Mouse (Mus musculus) retina, postnatal 7 days (tissue): ENCODE results near the gene Hivep1.

ENCODE experiments used
- DNase-seq: peaks from one replicate; pipeline ENCODE4 v3.0.0-alpha.2; 2012; ENCODE audit warnings: low read depth, low spot score

Hivep1 gene

GRCm38 (mm10) chr13:42222401-42222800 is 170.6 kb downstream of the Hivep1 start:
- DNase-seq, result no peak

- no peak for DNase-seq
Observed at GRCm38 (mm10) chr13:42228849-42229248, 177.0 kb downstream of the Hivep1 start.

GRCm38 (mm10) chr13:42233741-42234419 is 182.1 kb downstream of the Hivep1 start:
- DNase-seq, result no peak

GRCm38 (mm10) chr13:42238520-42238919 is 186.7 kb downstream of the Hivep1 start:
- DNase-seq, result no peak

GRCm38 (mm10) chr13:42242131-42242530 is 190.3 kb downstream of the Hivep1 start:
- DNase-seq, result no peak
